Mouse (Mus musculus) macrophage (primary cell): ENCODE data around the gene Adam19. TPM values are rescaled to one million over a fixed set of nuclear protein-coding genes. Genes with fewer than 3 reads are reported as not detected.

ENCODE experiments used
- H3K27ac ChIP-seq: fragments of 350-480 bp; formaldehyde crosslinking; 2 replicates; pipeline ENCODE4 v1.9.0; 2021
- H3K36me3 ChIP-seq: fragments of 350-480 bp; formaldehyde crosslinking; 2 replicates; pipeline ENCODE4 v1.9.0; 2021; ENCODE audit errors: inconsistent target
- H3K4me3 ChIP-seq: fragments of 350-480 bp; formaldehyde crosslinking; 2 replicates; pipeline ENCODE4 v1.9.0; 2021; ENCODE audit errors: inconsistent target
- H3K79me2 ChIP-seq: fragments of 350-480 bp; formaldehyde crosslinking; 2 replicates; pipeline ENCODE4 v1.9.0; 2021; ENCODE audit errors: inconsistent target
- WGBS: methylation state at CpG from one replicate; pipeline ENCODE4 v1.1.7; 2026; ENCODE audit warnings: inconsistent platforms; ENCODE audit not compliant: missing documents; 5-methylcytosine and 5-hydroxymethylcytosine counted together
- polyA plus RNA-seq: library from polyadenylated mRNA; stranded (reverse); fragments of 250-400 nt; gene quantifications from 3 replicates; pipeline ENCODE4 v1.2.4, GENCODE M21; 2018; ENCODE audit warnings: inconsistent platforms

Adam19 gene
- polyA plus RNA-seq, 1 experiment from 2014 or later: 13.4 TPM

DNA sequence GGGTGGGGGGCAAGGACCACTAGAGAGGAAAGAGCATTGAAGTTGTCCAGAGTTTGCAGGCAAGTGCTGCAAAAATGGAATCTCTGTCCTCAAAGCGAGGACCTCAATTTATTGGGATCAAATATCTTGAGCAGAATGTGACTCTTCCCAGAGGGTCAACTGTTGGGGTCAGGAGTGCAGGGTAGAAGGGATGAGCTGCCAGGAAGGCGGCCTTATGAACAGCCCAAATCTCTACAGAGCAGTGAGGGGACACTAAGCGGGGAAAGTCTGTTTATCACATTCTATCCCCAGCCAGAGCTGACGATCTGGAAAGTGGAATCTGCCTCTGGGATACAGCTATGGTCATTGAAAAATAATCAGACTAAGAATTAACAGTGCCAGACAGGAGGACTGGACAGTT, 138.4 kb downstream of the Adam19 start:
- WGBS: 96% methylated on average over 4 of the region's 4 CpGs
- Histone ChIP-seq H3K27ac (no peak overlapping the region), H3K4me3 (no peak overlapping the region), H3K36me3 (peaks cover 28% of the 10 kb centered on the region), H3K79me2 (no peaks in the 10 kb centered on the region)

Other genes with a start within 250 kb of the Adam19 start
- 61.0 to 76.9 TPM (median 76.8 TPM) in 3 replicates for gene Clint1, start 203.9 kb upstream of the Adam19 start, polyA plus RNA-seq
- gene Lsm11, start 111.1 kb upstream of the Adam19 start, polyA plus RNA-seq: 0.96 to 5.4 TPM (median 1.9 TPM) in 3 replicates
- 5.2 to 18.2 TPM (median 7.7 TPM) in 3 replicates for gene Thg1l, start 100.5 kb upstream of the Adam19 start, polyA plus RNA-seq
- not detected in 3 replicates for gene Sox30, start 75.7 kb upstream of the Adam19 start, polyA plus RNA-seq
- gene Gm12166, start 3.7 kb upstream of the Adam19 start, polyA plus RNA-seq: 2.0 to 9.0 TPM (median 8.5 TPM) in 3 replicates
- gene Nipal4, start 110.5 kb downstream of the Adam19 start, polyA plus RNA-seq: not detected in 3 replicates
- gene Fndc9, start 179.5 kb downstream of the Adam19 start, polyA plus RNA-seq: not detected in 3 replicates